Mouse (Mus musculus) CH12.LX (cell line): ENCODE results near the gene Dscam. TPM values are rescaled to one million over a fixed set of nuclear protein-coding genes. Genes with fewer than 3 reads are reported as not detected.
A peak's percentile ranks its signal among the peaks of the same experiment; 100 is the strongest.

ENCODE experiments used
- DNase-seq: peaks from one replicate; pipeline ENCODE4 v3.0.0-alpha.2; 2013; ENCODE audit errors: extremely low read depth
- H3K27ac ChIP-seq: 2 replicates; pipeline ENCODE4 v1.5.1; 2012; ENCODE audit warnings: low read depth, mild to moderate bottlenecking, control low read depth, moderate library complexity; ENCODE audit not compliant: insufficient read depth
- H3K27me3 ChIP-seq: replicated peaks from 2 replicates; pipeline ENCODE3; 2012; ENCODE audit warnings: inconsistent platforms
- H3K36me3 ChIP-seq, 2 experiments: replicated peaks in 1 of 2; 2 replicates each; pipeline versions ENCODE3 to v1.6.1; 2012; ENCODE audit warnings: inconsistent platforms in 1 of 2, low read length in 1 of 2, mild to moderate bottlenecking in 1 of 2, mixed read lengths in 1 of 2, moderate library complexity in 1 of 2; ENCODE audit not compliant: control insufficient read depth in 1 of 2, insufficient read depth in 1 of 2
- H3K4me1 ChIP-seq, 2 experiments: 2 replicates each; pipeline ENCODE4 v1.6.1; 2012; ENCODE audit warnings: inconsistent platforms in 1 of 2, moderate library complexity in 1 of 2; ENCODE audit not compliant: insufficient read depth in 2 of 2, control insufficient read depth in 1 of 2
- H3K4me2 ChIP-seq: 2 replicates; pipeline ENCODE4 v1.6.1; 2012; ENCODE audit warnings: low read depth, mild to moderate bottlenecking, control low read depth; ENCODE audit not compliant: poor library complexity, insufficient read depth, severe bottlenecking
- H3K4me3 ChIP-seq, 3 experiments: fragments of 150-350 bp in 1 of 3; sonication (generic) in 1 of 3; replicated peaks in 1 of 3; 2 replicates each; pipeline versions ENCODE3 to v1.5.1; 2011 to 2012; ENCODE audit warnings: low read depth in 2 of 3, low read length in 2 of 3, mild to moderate bottlenecking in 2 of 3, moderate library complexity in 2 of 3, control low read depth in 1 of 3, improper control_type of control experiment in 1 of 3, inconsistent platforms in 1 of 3, mixed read lengths in 1 of 3; ENCODE audit not compliant: poor library complexity in 1 of 3
- H3K79me2 ChIP-seq: replicated peaks from 2 replicates; pipeline ENCODE4 v1.6.1; 2012; ENCODE audit warnings: mild to moderate bottlenecking, moderate library complexity; ENCODE audit not compliant: control insufficient read depth, poor library complexity, insufficient read depth, severe bottlenecking; ENCODE audit errors: extremely low read depth
- H3K9ac ChIP-seq: 2 replicates; pipeline ENCODE4 v1.6.1; 2012; ENCODE audit warnings: low read depth, mild to moderate bottlenecking, control low read depth, moderate library complexity; ENCODE audit not compliant: insufficient read depth
- H3K9me3 ChIP-seq: replicated peaks from 2 replicates; pipeline ENCODE3; 2012; ENCODE audit warnings: low read length, inconsistent platforms, mixed read lengths
- CTCF ChIP-seq, 2 experiments: IDR thresholded peaks in 1 of 2; conservative IDR thresholded peaks in 1 of 2; 2 replicates each; pipeline ENCODE4 v1.5.1; 2011 to 2012; ENCODE audit warnings: low read depth in 2 of 2, low read length in 2 of 2, improper control_type of control experiment in 1 of 2, inconsistent platforms in 1 of 2, mild to moderate bottlenecking in 1 of 2, moderate library complexity in 1 of 2
- JUN ChIP-seq: IDR thresholded peaks from 2 replicates; pipeline ENCODE4 v1.6.1; 2011; ENCODE audit warnings: low read depth, mild to moderate bottlenecking, low read length, improper control_type of control experiment, moderate library complexity; ENCODE audit not compliant: insufficient read depth
- JUND ChIP-seq: conservative IDR thresholded peaks from 2 replicates; pipeline ENCODE4 v1.6.1; 2011; ENCODE audit warnings: low read depth, low read length, improper control_type of control experiment
- MAX ChIP-seq: IDR thresholded peaks from 2 replicates; pipeline ENCODE4 v1.6.1; 2011; ENCODE audit warnings: low read length, improper control_type of control experiment
- NRF1 ChIP-seq: IDR thresholded peaks from 2 replicates; pipeline ENCODE4 v1.6.1; 2014; ENCODE audit warnings: low read depth, mild to moderate bottlenecking, inconsistent platforms, low read length, improper control_type of control experiment, moderate library complexity
- PAX5 ChIP-seq: IDR thresholded peaks from 2 replicates; pipeline ENCODE4 v1.6.1; 2012; ENCODE audit warnings: low read length, inconsistent platforms, mixed read lengths
- RCOR1 ChIP-seq: conservative IDR thresholded peaks from 2 replicates; pipeline ENCODE4 v1.6.1; 2012; ENCODE audit warnings: low read depth, mild to moderate bottlenecking, inconsistent platforms, low read length, improper control_type of control experiment
- SMC3 ChIP-seq: IDR thresholded peaks from 2 replicates; pipeline ENCODE4 v1.6.1; 2011; ENCODE audit warnings: low read depth, low read length, improper control_type of control experiment
- TBP ChIP-seq: conservative IDR thresholded peaks from 2 replicates; pipeline ENCODE4 v1.6.1; 2011; ENCODE audit warnings: low read depth, low read length, improper control_type of control experiment
- USF1 ChIP-seq: IDR thresholded peaks from 2 replicates; pipeline ENCODE4 v1.6.1; 2014; ENCODE audit warnings: low read depth, mild to moderate bottlenecking, inconsistent platforms, low read length, improper control_type of control experiment
- USF2 ChIP-seq: conservative IDR thresholded peaks from 2 replicates; pipeline ENCODE4 v1.6.1; 2011; ENCODE audit warnings: low read depth, low read length, improper control_type of control experiment
- ZKSCAN1 ChIP-seq: IDR thresholded peaks from 2 replicates; pipeline ENCODE4 v1.6.1; 2012; ENCODE audit warnings: low read depth, inconsistent platforms, low read length, improper control_type of control experiment, borderline replicate concordance
- ZNF384 ChIP-seq: IDR thresholded peaks from 2 replicates; pipeline ENCODE4 v1.6.1; 2012; ENCODE audit warnings: low read depth, low read length, improper control_type of control experiment, inconsistent platforms
- dilution Hi-C: fragments of 300-500 bp; cut with MboI; formaldehyde crosslinking; loops from 2 replicates; pipeline ENCODE4 v1.14.3; 2020; ENCODE audit warnings: low sequenced_read_pairs; ENCODE audit not compliant: extremely low pct_unique_long_range_greater_than_20kb, extremely low pct_ligation_motif_present
- in situ Hi-C: fragments of 300-500 bp; cut with MboI; formaldehyde crosslinking; loops from 3 replicates; pipeline ENCODE4 v1.14.3; 2019; ENCODE audit warnings: low sequenced_read_pairs, low pct_ligation_motif_present, low pct_unique_long_range_greater_than_20kb, mixed read lengths
- polyA plus RNA-seq: library from polyadenylated mRNA; unstranded; fragments of >175 nt; gene quantifications from 2 replicates; pipeline ENCODE4 v1.2.1, GENCODE M21; 2012; ENCODE audit warnings: low read depth; ENCODE audit not compliant: insufficient read length
- total RNA-seq, 2 experiments: library from RNA; depleted of rRNA; stranded (reverse); fragments of 300-350 nt in 1 of 2; fragments of >200 nt in 1 of 2; gene quantifications; 2 replicates each; pipeline ENCODE4 v1.2.3; 2012 to 2014

Dscam gene
- total and polyA plus RNA-seq, 3 experiments, result under 0.01 to 0.39 (median 0.12) TPM

DNA sequence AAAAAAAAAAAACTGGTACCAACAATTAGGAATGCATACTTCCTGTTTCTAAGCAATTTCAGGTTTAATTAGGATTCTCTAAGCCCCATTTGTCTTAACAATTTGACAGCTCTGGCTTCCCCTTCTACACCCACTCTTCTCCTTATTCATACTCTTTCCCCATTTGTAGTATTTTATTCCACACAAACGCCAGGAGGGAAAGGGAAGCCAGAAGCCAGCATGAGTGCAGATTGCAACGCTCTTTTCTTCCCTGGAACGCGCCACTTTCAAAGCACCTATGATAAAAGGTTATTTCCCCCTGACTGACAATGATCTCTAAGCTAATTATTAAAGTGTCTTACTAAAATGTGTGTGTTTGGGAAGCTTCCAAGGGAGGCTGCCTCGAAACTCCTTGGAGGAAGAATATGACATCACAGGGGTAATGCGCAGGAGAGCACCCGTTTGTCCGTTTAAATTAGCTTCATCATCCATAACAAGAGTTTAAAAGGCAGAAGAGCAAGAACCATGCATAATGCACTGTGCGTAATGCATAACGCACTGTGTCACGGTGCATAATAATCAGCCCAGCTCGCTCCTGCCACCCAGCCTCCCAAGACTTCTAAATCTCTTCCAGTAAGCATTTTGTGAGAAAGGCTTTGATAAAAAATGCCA is 25.9 kb downstream of the Dscam start:
- H3K4me2 ChIP-seq, result no peak overlapping the region
- no peak for DNase-seq
- H3K79me2 ChIP-seq, result no peaks in the 10 kb centered on the region
- no peak overlapping the region for H3K4me3 ChIP-seq
- H3K36me3 ChIP-seq, result no peaks in the 10 kb centered on the region
- no peak overlapping the region for H3K9ac ChIP-seq
- dilution Hi-C loops, result no loop called here
- H3K27me3 ChIP-seq, result no peaks in the 10 kb centered on the region
- H3K27ac ChIP-seq, result no peak overlapping the region
- in situ Hi-C loops, result no loop called here
- TF ChIP-seq ZNF384 (0 out of 2 replicates have a peak, but pooled peaks have one; percentile 9), CTCF (conservative IDR thresholded peaks at IDR 0.05 in 1 of 2, IDR thresholded peaks at IDR 0.05 in 1 of 2; ENCODE audit: low read depth in 2 of 2, low read length in 2 of 2) (no peak)
- no peaks in the 10 kb centered on the region for H3K9me3 ChIP-seq
- peaks cover 0 to 9% of the 10 kb centered on the region in 2 experiments; a peak in 1 of 4 replicates for H3K4me1 ChIP-seq

DNA sequence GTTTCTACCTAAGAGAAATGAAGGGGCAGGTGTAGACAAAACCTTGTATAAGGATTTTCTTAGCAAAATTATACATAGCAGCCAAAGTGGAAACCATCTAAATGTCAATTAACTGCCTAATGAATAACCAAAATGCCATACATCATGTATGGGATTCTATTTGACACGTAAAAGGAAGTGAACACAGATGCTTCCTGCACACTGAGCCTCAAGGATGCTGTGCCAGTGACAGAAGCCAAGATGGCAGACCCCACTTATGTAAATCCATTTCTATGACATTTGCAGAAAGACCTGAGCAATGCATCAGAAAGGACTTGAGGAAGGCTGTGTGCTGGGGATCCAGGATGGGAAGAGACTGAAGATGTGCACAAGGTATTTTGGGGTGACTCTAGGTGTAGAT is 28.6 kb downstream of the Dscam start:
- no peak for DNase-seq
- Histone ChIP-seq H3K27ac (no peak overlapping the region), H3K4me2 (no peak overlapping the region), H3K36me3 (no peaks in the 10 kb centered on the region), H3K9ac (no peak overlapping the region), H3K4me1 (peaks cover 0 to 9% of the 10 kb centered on the region in 2 experiments; a peak in 1 of 4 replicates), H3K4me3 (no peak overlapping the region), H3K27me3 (no peaks in the 10 kb centered on the region), H3K9me3 (no peaks in the 10 kb centered on the region), H3K79me2 (no peaks in the 10 kb centered on the region)
- in situ Hi-C loops (no loop called here), dilution Hi-C loops (no loop called here)
- TF ChIP-seq SMC3, result no peak
- no peak for TF ChIP-seq JUN
- no peak for TF ChIP-seq ZKSCAN1
- no peak for TF ChIP-seq CTCF (conservative IDR thresholded peaks at IDR 0.05 in 1 of 2, IDR thresholded peaks at IDR 0.05 in 1 of 2; ENCODE audit: low read depth in 2 of 2, low read length in 2 of 2)
- TF ChIP-seq RCOR1, result no peak
- TF ChIP-seq MAX, result no peak
- TF ChIP-seq TBP, result no peak
- TF ChIP-seq PAX5, result no peak
- TF ChIP-seq USF1, result no peak
- TF ChIP-seq NRF1, result no peak
- TF ChIP-seq USF2, result no peak
- TF ChIP-seq JUND, result no peak
